ENCODE assay signal across 1 mouse cellular context in the genomic region with DNA sequence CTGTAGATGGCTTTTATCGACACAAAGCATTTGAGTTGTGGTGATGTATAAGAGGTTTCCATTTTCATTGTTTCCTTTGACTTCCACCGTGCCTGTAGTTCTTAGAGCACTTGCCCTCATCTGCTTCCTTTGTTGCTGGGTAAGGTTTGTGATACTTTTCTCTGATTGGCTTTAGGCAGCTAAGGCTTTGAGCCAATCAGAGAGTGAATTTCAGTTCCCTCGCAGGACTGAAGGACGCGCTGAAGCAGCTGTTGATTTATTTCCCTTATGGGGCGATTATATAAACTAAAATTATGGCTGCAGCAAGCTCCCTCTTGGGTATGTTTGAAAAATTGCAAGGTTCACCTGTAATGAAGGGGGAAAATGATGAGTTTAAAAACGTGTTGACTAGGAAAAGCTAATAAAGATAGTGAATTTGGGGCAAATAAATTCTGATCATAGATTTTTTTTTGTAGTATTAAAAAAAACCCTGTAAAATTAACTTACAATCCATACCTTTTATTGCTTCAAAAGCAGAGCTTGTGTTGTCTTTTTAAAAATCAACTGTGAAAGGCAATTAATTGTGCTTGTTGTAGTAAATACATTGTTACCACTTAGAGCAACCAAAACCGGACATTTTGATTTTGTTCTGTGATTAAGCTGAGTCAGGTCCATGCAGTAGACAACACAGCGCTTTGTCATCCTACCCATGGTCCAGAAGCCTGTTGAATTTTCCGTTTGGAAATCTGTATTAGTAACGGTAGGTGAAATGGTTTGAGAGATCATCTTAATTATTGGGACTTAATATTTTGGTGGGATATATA.
TF ChIP-seq lines count a peak whose summit lies in the region.

No protein-coding gene starts in this region.

TF ChIP-seq in CH12.LX, 34 proteins besides CTCF, POLR2A, EP300 and RAD21 (continued from another document):
- TF ChIP-seq MXI1 (IDR thresholded peaks at IDR 0.05; ENCODE audit: low read depth, low read length) (no peak; the same call in 1 of the 2 replicates), ELF1 (IDR thresholded peaks at IDR 0.05; ENCODE audit: low read depth, low read length) (0 out of 2 replicates have a peak, but pooled peaks have one; percentile 29), TCF12 (IDR thresholded peaks at IDR 0.05; ENCODE audit: low read depth, low read length) (0 out of 2 replicates have a peak, but pooled peaks have one; percentile 29), CHD2 (IDR thresholded peaks at IDR 0.05; ENCODE audit: low read length) (peak; percentile 48; the same call in 1 of the 2 replicates)
